Mouse (Mus musculus) testis, adult 2 months (tissue): ENCODE data around the gene Ccr6. TPM values are rescaled to one million over a fixed set of nuclear protein-coding genes. Genes with fewer than 3 reads are reported as not detected.
"Not testable (repeated sequence)": the region's sequence is repeated elsewhere in the genome, so short reads cannot be mapped to it uniquely, and the experiment has no call there.

Experiments used
- H3K27ac ChIP-seq: fragments of 200-500 bp; 2 replicates; pipeline ENCODE4 v1.5.1; 2012; ENCODE audit warnings: low read depth, low read length; ENCODE audit not compliant: control insufficient read depth, insufficient read depth
- H3K27me3 ChIP-seq: fragments of 200-500 bp; 2 replicates; pipeline ENCODE4 v1.6.1; 2012; ENCODE audit warnings: mild to moderate bottlenecking, low read length, moderate library complexity; ENCODE audit not compliant: control insufficient read depth, insufficient read depth
- H3K36me3 ChIP-seq: fragments of 200-500 bp; 2 replicates; pipeline ENCODE4 v1.6.1; 2012; ENCODE audit warnings: mild to moderate bottlenecking, low read length; ENCODE audit not compliant: control insufficient read depth, insufficient read depth
- H3K4me1 ChIP-seq: fragments of 200-500 bp; 2 replicates; pipeline ENCODE4 v1.6.1; 2012; ENCODE audit warnings: low read length; ENCODE audit not compliant: control insufficient read depth, insufficient read depth
- H3K4me3 ChIP-seq: fragments of 200-500 bp; 2 replicates; pipeline ENCODE4 v1.5.1; 2012; ENCODE audit warnings: low read depth, mild to moderate bottlenecking, low read length, moderate library complexity, mixed read lengths; ENCODE audit not compliant: control insufficient read depth
- CTCF ChIP-seq: fragments of 200-500 bp; IDR thresholded peaks from 2 replicates; pipeline ENCODE4 v1.5.1; 2012; ENCODE audit warnings: low read depth, mild to moderate bottlenecking, inconsistent platforms, low read length, moderate library complexity; ENCODE audit not compliant: control insufficient read depth, insufficient read depth, insufficient replicate concordance
- POLR2A ChIP-seq: fragments of 200-500 bp; IDR thresholded peaks from 2 replicates; pipeline ENCODE4 v1.6.1; 2012; ENCODE audit warnings: low read depth, mild to moderate bottlenecking, inconsistent platforms, low read length, moderate library complexity; ENCODE audit not compliant: control insufficient read depth
- polyA plus RNA-seq: library from polyadenylated mRNA; depleted of rRNA; stranded (reverse); fragments of >200 nt; gene quantifications from 2 replicates; pipeline ENCODE4 v1.2.3, GENCODE M21; 2012; rRNA removed

Gene Ccr6
- polyA plus RNA-seq, result 14.2 and 15.7 TPM in 2 replicates

- Histone ChIP-seq H3K36me3 (no peaks in the 10 kb centered on the region), H3K4me3 (no peak within 1 kb of the TSS), H3K4me1 (peaks cover 4% of the 10 kb centered on the region; the same call in 1 of the 2 replicates), H3K27me3 (no peaks in the 10 kb centered on the region), H3K27ac (no peak within 1 kb of the TSS)
- TF ChIP-seq CTCF (no peak), POLR2A (no peak)
Observed at GRCm38 (mm10) chr17:8235743-8236142, at the start of gene Ccr6. Ccr6 (plus strand) TSS chr17:8236043.

- TF ChIP-seq POLR2A (no peak), CTCF (no peak)
Observed at GRCm38 (mm10) chr17:8193678-8194077, 42.2 kb upstream of the Ccr6 start.

GRCm38 (mm10) chr17:8195685-8196376 is 40.0 kb upstream of the Ccr6 start:
- H3K4me1 ChIP-seq, result no peaks in the 10 kb centered on the region
- H3K27me3 ChIP-seq, result no peaks in the 10 kb centered on the region
- no peak overlapping the region for H3K27ac ChIP-seq
- peaks cover 5% of the 10 kb centered on the region; the same call in 1 of the 2 replicates for H3K36me3 ChIP-seq
- TF ChIP-seq CTCF (no peak), POLR2A (no peak)
- no peak overlapping the region for H3K4me3 ChIP-seq

More at GRCm38 (mm10) chr17:8193678-8194077, 42.2 kb upstream of the Ccr6 start:
- no peaks in the 10 kb centered on the region for H3K27me3 ChIP-seq
- no peak overlapping the region for H3K27ac ChIP-seq
- peaks cover 7% of the 10 kb centered on the region for H3K36me3 ChIP-seq
- H3K4me1 ChIP-seq, result no peaks in the 10 kb centered on the region
- no peak overlapping the region for H3K4me3 ChIP-seq

- H3K4me3 ChIP-seq, result no peak overlapping the region
- no peak for TF ChIP-seq CTCF
- no peak for TF ChIP-seq POLR2A
- H3K4me1 ChIP-seq, result no peaks in the 10 kb centered on the region
- H3K27ac ChIP-seq, result no peak overlapping the region
- no peaks in the 10 kb centered on the region for H3K27me3 ChIP-seq
- no peaks in the 10 kb centered on the region; the same call in 1 of the 2 replicates for H3K36me3 ChIP-seq
Observed at GRCm38 (mm10) chr17:8197652-8198051, 38.2 kb upstream of the Ccr6 start.

GRCm38 (mm10) chr17:8199067-8199935 is 36.5 kb upstream of the Ccr6 start:
- Histone ChIP-seq H3K27me3 (no peaks in the 10 kb centered on the region), H3K36me3 (no peaks in the 10 kb centered on the region), H3K27ac (no peak overlapping the region), H3K4me3 (no peak overlapping the region), H3K4me1 (no peaks in the 10 kb centered on the region)
- no peak for TF ChIP-seq CTCF
- TF ChIP-seq POLR2A, result no peak

- TF ChIP-seq POLR2A (no peak), CTCF (no peak)
- Histone ChIP-seq H3K4me1 (no peaks in the 10 kb centered on the region), H3K4me3 (no peak overlapping the region), H3K27ac (no peak overlapping the region), H3K27me3 (no peaks in the 10 kb centered on the region), H3K36me3 (no peaks in the 10 kb centered on the region)
Observed at GRCm38 (mm10) chr17:8199936-8200330, 35.9 kb upstream of the Ccr6 start.

GRCm38 (mm10) chr17:8203487-8203886 is 32.4 kb upstream of the Ccr6 start:
- H3K27ac ChIP-seq, result no peak overlapping the region
- no peaks in the 10 kb centered on the region for H3K4me1 ChIP-seq
- H3K36me3 ChIP-seq, result no peaks in the 10 kb centered on the region
- H3K4me3 ChIP-seq, result no peak overlapping the region
- TF ChIP-seq CTCF (no peak), POLR2A (no peak)
- H3K27me3 ChIP-seq, result no peaks in the 10 kb centered on the region

GRCm38 (mm10) chr17:8205221-8205631 is 30.6 kb upstream of the Ccr6 start:
- not testable (repeated sequence) for H3K27ac ChIP-seq, H3K4me3 ChIP-seq, H3K27me3 ChIP-seq, H3K4me1 ChIP-seq, H3K36me3 ChIP-seq
